Mouse (Mus musculus): ENCODE measurements around the gene Hoxd8. TPM values are rescaled to one million over a fixed set of nuclear protein-coding genes. Genes with fewer than 3 reads are reported as not detected.
A peak's percentile ranks its signal among the peaks of the same experiment; 100 is the strongest.

The Hoxd8 gene
- 21.3 and 23.1 TPM in 2 replicates for polyA plus RNA-seq (2014; fragmentation: Nextera tagmentation; extraction: Ambion mirVana)

GRCm38 (mm10) chr2:74704393-74704998, at the start of gene Hoxd8:
Gene Hoxd8, plus strand, starts transcription at chr2:74704615.
- DNase-seq (ENCODE audit: low spot score) (peak; percentile 87), ATAC-seq (ENCODE audit: insufficient read depth, low FRiP score, low TSS enrichment) (peak; percentile 42)
- under 1% methylated on average over 43 of the region's 52 CpGs for WGBS
- no peaks in the 10 kb centered on the region for H3K36me3 ChIP-seq (ENCODE audit: control insufficient read depth, insufficient read depth, low read length)
- H3K9me3 ChIP-seq (ENCODE audit: control insufficient read depth, low read length), result no peaks in the 10 kb centered on the region
- peaks cover 38% of the 10 kb centered on the region for H3K27me3 ChIP-seq (ENCODE audit: control insufficient read depth, insufficient read depth, low read length)
- H3K4me3 ChIP-seq (ENCODE audit: low read depth, low read length), result peak within 1 kb of the TSS; percentile 83
- H3K4me1 ChIP-seq (ENCODE audit: control insufficient read depth, insufficient read depth, low read length), result peaks cover 20% of the 10 kb centered on the region
- H3K4me2 ChIP-seq (ENCODE audit: low read depth), result peak within 1 kb of the TSS; percentile 85
- H3K27ac ChIP-seq (ENCODE audit: low read depth, low read length), result peak within 1 kb of the TSS; percentile 100
- peak within 1 kb of the TSS; percentile 99 for H3K9ac ChIP-seq (ENCODE audit: low read length)

- Histone ChIP-seq H3K36me3 (ENCODE audit: control insufficient read depth, insufficient read depth, low read length) (no peaks in the 10 kb centered on the region), H3K4me2 (ENCODE audit: low read depth) (no peak overlapping the region), H3K27me3 (ENCODE audit: control insufficient read depth, insufficient read depth, low read length) (peaks cover 89% of the 10 kb centered on the region), H3K4me1 (ENCODE audit: control insufficient read depth, insufficient read depth, low read length) (0 out of 2 replicates have a peak, but pooled peaks cover 5% of the 10 kb centered on the region), H3K9ac (ENCODE audit: low read length) (no peak overlapping the region), H3K27ac (ENCODE audit: low read depth, low read length) (no peak overlapping the region), H3K4me3 (ENCODE audit: low read depth, low read length) (no peak overlapping the region), H3K9me3 (ENCODE audit: control insufficient read depth, low read length) (no peaks in the 10 kb centered on the region)
- DNase-seq (ENCODE audit: low spot score) (peak; percentile 14), ATAC-seq (ENCODE audit: insufficient read depth, low FRiP score, low TSS enrichment) (no peak)
- WGBS, result 3% methylated on average over 17 of the region's 20 CpGs
These were observed 49.5 kb upstream of the Hoxd8 start for GRCm38 (mm10) chr2:74654743-74655419.

GRCm38 (mm10) chr2:74655420-74655781, 49.0 kb upstream of the Hoxd8 start:
- WGBS, result 2% methylated on average over 34 of the region's 47 CpGs
- no peak overlapping the region for H3K27ac ChIP-seq (ENCODE audit: low read depth, low read length)
- H3K4me3 ChIP-seq (ENCODE audit: low read depth, low read length), result peak overlapping the region; percentile 28
- no peaks in the 10 kb centered on the region for H3K36me3 ChIP-seq (ENCODE audit: control insufficient read depth, insufficient read depth, low read length)
- DNase-seq (ENCODE audit: low spot score) (no peak), ATAC-seq (ENCODE audit: insufficient read depth, low FRiP score, low TSS enrichment) (no peak)
- no peak overlapping the region for H3K9ac ChIP-seq (ENCODE audit: low read length)
- 0 out of 2 replicates have a peak, but pooled peaks cover 5% of the 10 kb centered on the region for H3K4me1 ChIP-seq (ENCODE audit: control insufficient read depth, insufficient read depth, low read length)
- H3K9me3 ChIP-seq (ENCODE audit: control insufficient read depth, low read length), result no peaks in the 10 kb centered on the region
- H3K27me3 ChIP-seq (ENCODE audit: control insufficient read depth, insufficient read depth, low read length), result peaks cover 89% of the 10 kb centered on the region
- peak overlapping the region; percentile 49 for H3K4me2 ChIP-seq (ENCODE audit: low read depth)

- Histone ChIP-seq H3K4me2 (ENCODE audit: low read depth) (peak overlapping the region; percentile 49), H3K4me3 (ENCODE audit: low read depth, low read length) (peak overlapping the region; percentile 28), H3K9me3 (ENCODE audit: control insufficient read depth, low read length) (no peaks in the 10 kb centered on the region), H3K9ac (ENCODE audit: low read length) (no peak overlapping the region; the same call in 1 of the 2 replicates), H3K27ac (ENCODE audit: low read depth, low read length) (no peak overlapping the region), H3K4me1 (ENCODE audit: control insufficient read depth, insufficient read depth, low read length) (0 out of 2 replicates have a peak, but pooled peaks cover 5% of the 10 kb centered on the region), H3K36me3 (ENCODE audit: control insufficient read depth, insufficient read depth, low read length) (no peaks in the 10 kb centered on the region), H3K27me3 (ENCODE audit: control insufficient read depth, insufficient read depth, low read length) (peaks cover 89% of the 10 kb centered on the region)
- no peak for ATAC-seq (ENCODE audit: insufficient read depth, low FRiP score, low TSS enrichment)
- peak; percentile 73 for DNase-seq (ENCODE audit: low spot score)
- WGBS, result 0% methylated on average over 57 of the region's 69 CpGs
These were observed 48.4 kb upstream of the Hoxd8 start for GRCm38 (mm10) chr2:74655821-74656631.

- H3K9ac ChIP-seq (ENCODE audit: low read length), result no peak overlapping the region
- no peaks in the 10 kb centered on the region for H3K9me3 ChIP-seq (ENCODE audit: control insufficient read depth, low read length)
- peak overlapping the region; percentile 28; the same call in 1 of the 2 replicates for H3K4me3 ChIP-seq (ENCODE audit: low read depth, low read length)
- no peaks in the 10 kb centered on the region for H3K36me3 ChIP-seq (ENCODE audit: control insufficient read depth, insufficient read depth, low read length)
- DNase-seq (ENCODE audit: low spot score), result peak; percentile 31
- H3K4me2 ChIP-seq (ENCODE audit: low read depth), result no peak overlapping the region
- 0 out of 2 replicates have a peak, but pooled peaks cover 5% of the 10 kb centered on the region for H3K4me1 ChIP-seq (ENCODE audit: control insufficient read depth, insufficient read depth, low read length)
- H3K27me3 ChIP-seq (ENCODE audit: control insufficient read depth, insufficient read depth, low read length), result peaks cover 89% of the 10 kb centered on the region
- ATAC-seq (ENCODE audit: insufficient read depth, low FRiP score, low TSS enrichment), result no peak
- 3% methylated on average over 4 of the region's 4 CpGs for WGBS
- no peak overlapping the region for H3K27ac ChIP-seq (ENCODE audit: low read depth, low read length)
These were observed 47.8 kb upstream of the Hoxd8 start for GRCm38 (mm10) chr2:74656632-74657021.

GRCm38 (mm10) chr2:74657251-74658023, 47.0 kb upstream of the Hoxd8 start:
- Histone ChIP-seq H3K9ac (ENCODE audit: low read length) (no peak overlapping the region), H3K27me3 (ENCODE audit: control insufficient read depth, insufficient read depth, low read length) (peaks cover 89% of the 10 kb centered on the region), H3K4me1 (ENCODE audit: control insufficient read depth, insufficient read depth, low read length) (0 out of 2 replicates have a peak, but pooled peaks cover 5% of the 10 kb centered on the region), H3K4me2 (ENCODE audit: low read depth) (0 out of 2 replicates have a peak overlapping the region, but pooled peaks have one; percentile 20), H3K4me3 (ENCODE audit: low read depth, low read length) (peak overlapping the region; percentile 24), H3K9me3 (ENCODE audit: control insufficient read depth, low read length) (no peaks in the 10 kb centered on the region), H3K36me3 (ENCODE audit: control insufficient read depth, insufficient read depth, low read length) (no peaks in the 10 kb centered on the region), H3K27ac (ENCODE audit: low read depth, low read length) (no peak overlapping the region)
- ATAC-seq (ENCODE audit: insufficient read depth, low FRiP score, low TSS enrichment) (no peak), DNase-seq (ENCODE audit: low spot score) (peak; percentile 60)
- WGBS, result 2% methylated on average over 62 of the region's 62 CpGs

- H3K4me2 ChIP-seq (ENCODE audit: low read depth), result no peak overlapping the region
- H3K4me1 ChIP-seq (ENCODE audit: control insufficient read depth, insufficient read depth, low read length), result 0 out of 2 replicates have a peak, but pooled peaks cover 5% of the 10 kb centered on the region
- H3K9me3 ChIP-seq (ENCODE audit: control insufficient read depth, low read length), result no peaks in the 10 kb centered on the region
- ATAC-seq (ENCODE audit: insufficient read depth, low FRiP score, low TSS enrichment), result no peak
- peak overlapping the region; percentile 24 for H3K4me3 ChIP-seq (ENCODE audit: low read depth, low read length)
- DNase-seq (ENCODE audit: low spot score), result no peak
- peaks cover 94% of the 10 kb centered on the region for H3K27me3 ChIP-seq (ENCODE audit: control insufficient read depth, insufficient read depth, low read length)
- H3K9ac ChIP-seq (ENCODE audit: low read length), result peak overlapping the region; percentile 23; the same call in 1 of the 2 replicates
- no peaks in the 10 kb centered on the region for H3K36me3 ChIP-seq (ENCODE audit: control insufficient read depth, insufficient read depth, low read length)
- H3K27ac ChIP-seq (ENCODE audit: low read depth, low read length), result peak overlapping the region; percentile 44; the same call in 1 of the 2 replicates
- WGBS, result under 1% methylated on average over 15 of the region's 15 CpGs
These were observed 46.3 kb upstream of the Hoxd8 start for GRCm38 (mm10) chr2:74658024-74658666.
